Mouse (Mus musculus) CD4-positive, CD25-positive, alpha-beta regulatory T cell, adult 9 weeks (primary cell): ENCODE results near the gene Il1rapl1. TPM values are rescaled to one million over a fixed set of nuclear protein-coding genes. Genes with fewer than 3 reads are reported as not detected.

Experiments
- polyA plus RNA-seq: library from polyadenylated mRNA; unstranded; fragments of 100-300 nt; shearing (Covaris generic); gene quantifications from one replicate; pipeline ENCODE4 v1.2.1, GENCODE M21; 2017

The Il1rapl1 gene
- polyA plus RNA-seq: not detected

DNA sequence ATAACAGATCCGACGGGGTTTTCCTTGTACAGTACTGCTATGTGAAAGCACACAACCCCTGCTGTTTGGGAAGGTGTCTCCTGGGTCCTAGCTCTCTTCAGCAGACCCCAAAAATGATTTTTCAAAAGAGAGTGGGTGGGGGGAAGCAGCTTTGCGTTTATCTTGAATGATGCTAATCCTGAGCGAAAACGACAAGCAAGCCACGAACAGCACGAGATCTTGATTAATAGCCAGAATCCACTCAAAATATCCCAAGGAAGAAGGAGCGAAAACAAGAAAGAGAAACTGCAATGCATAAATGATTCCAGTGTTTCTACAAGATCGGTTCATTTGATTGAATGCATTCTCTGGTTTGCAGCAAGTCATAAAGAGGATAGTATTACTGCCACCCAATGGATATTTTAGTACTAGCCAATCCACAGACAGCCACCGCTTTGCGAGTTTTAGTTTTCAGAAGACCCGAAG is at the start of gene Il1rapl1:
Gene Il1rapl1 (minus strand): TSS at position 37 of the 465 bp plus-strand sequence.

